Mouse (Mus musculus): ENCODE measurements around the gene Syne2.
"Not testable (repeated sequence)": the region's sequence is repeated elsewhere in the genome, so short reads cannot be mapped to it uniquely, and the experiment has no call there.

The Syne2 gene

DNA sequence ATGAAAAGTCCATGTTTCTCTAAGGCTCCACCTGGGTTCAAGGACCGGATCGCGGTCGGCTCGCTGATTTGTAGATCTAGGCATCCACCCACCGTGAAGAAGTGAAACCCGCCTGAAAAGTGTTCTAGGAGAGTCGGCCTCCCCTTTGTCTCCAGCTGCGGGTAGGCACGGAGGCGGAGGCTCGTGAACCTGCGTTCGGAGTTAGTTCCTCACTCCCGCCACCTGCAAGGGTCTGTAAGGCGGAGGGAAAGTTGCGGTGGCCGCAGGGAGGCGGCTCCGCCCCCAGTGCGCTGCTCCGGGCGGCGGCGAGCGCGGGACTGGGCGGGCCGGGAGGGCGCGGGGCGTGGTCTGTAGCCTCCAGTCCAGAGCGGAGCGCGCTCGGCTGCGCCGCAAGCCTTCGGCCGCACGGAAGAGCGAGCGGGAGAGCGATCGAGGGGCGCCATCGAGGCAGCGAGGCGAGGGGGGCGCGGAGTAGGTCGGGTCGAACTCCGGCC lies at the start of gene Syne2:
Syne2 (plus strand) TSS at position 176 of the 494 bp plus-strand sequence.
- peak; percentile 76 for DNase-seq

DNA sequence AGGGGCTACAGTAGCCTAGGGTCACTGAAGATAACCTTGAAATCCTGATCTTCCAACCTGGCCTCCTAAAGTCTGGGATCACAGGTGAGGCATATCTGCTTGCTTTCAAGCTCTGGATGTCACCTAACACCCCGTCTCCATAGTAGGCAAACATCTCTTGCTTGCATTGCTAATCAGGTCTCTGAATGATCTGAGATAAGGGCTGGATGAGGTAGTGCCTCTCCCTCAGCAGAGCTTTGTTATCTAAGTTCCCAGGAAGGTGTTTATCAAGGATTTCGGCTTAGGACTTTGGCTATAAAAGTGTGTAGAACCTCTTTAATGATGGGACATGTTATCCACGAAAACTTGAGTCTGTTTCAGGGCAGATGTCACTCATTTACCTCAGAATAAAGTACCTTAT lies 46.5 kb upstream of the Syne2 start:
- no peak for DNase-seq

DNA sequence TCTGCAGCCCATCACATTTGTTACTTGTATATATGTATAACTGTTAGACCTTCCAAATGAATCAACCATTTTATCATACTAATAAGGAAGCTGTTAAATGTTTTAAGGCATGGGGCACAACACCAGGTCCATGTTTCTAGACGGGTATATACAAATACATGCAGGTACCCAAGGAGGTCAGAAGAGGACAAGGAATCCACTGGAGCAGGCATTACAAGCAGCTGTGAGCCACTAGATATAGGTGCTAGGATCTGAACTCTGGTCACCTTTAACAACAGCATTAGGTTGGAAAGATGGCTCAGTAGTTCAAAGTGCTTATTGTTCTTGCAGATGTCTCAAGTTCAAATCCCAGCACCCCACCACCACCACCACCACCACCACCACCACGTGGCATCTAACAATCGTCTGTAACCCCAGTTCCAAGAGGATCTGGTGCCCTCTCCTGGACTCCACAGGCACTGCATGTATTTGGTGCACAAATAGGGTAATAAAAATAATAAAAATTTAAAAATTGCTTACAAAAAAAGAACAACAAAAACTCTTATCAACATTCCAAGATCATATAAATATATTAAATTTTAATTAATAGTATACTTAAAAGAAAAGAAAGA lies 45.4 kb upstream of the Syne2 start:
- DNase-seq, result peak; percentile 79

DNA sequence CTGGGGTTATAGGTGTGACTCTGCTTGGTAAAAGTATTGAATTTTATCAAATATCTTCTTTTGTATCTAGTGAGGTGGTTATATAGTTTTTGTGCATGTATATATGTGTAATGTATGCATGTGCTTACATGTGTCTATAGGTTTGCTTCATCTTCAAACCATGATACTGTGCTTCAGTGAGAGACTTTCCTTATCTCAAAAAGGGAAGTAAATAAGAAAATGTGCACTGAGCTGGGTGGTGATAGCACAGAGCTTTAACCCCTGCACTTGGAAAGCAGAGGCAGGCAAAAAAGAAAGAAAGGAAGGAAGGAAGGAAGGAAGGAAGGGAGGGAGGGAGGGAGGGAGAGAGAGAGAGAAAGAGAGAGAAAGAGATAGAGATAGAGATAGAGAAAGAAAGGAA lies 36.5 kb upstream of the Syne2 start:
- DNase-seq, result no peak

DNA sequence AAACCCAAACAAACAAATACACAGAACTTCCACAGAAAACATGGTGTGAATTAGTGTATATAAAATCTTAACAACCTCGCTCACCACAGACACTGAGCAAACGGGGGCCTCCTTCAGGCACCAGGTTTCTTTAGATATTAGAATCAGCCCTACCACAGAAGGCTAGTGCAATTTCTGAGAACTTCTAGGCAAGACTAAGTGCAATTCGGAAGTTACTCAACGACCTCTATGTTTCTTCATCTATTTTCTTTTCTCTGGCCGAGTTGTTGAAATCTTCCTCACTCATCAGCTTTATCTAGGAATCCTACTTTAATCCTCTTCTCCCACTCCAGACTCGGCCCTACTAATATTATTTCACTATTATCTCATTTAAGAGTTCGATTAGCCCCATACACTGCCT lies 35.9 kb upstream of the Syne2 start:
- DNase-seq, result no peak

DNA sequence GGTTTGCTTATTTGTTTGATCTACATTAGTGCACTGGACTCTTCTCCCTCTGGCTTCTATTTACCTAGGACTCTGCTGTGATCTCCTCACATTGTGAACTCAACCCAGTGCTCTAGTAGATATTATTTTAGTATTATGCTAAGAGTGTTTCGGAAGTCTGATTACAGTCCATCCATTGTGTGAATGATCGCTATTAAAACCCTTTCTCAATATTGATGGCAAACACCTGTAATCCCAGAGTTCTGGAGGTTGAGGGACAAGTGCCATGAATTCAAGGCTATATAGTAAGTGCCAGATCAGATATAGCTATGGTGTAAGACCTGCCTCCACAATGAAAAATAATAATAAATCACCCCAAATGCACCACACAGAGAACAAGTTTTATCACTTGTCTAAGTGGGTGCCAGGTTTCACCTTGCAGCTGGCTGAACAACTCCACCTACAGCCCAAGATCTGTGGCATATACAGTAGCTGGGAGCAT lies 33.6 kb upstream of the Syne2 start:
- DNase-seq, result no peak

DNA sequence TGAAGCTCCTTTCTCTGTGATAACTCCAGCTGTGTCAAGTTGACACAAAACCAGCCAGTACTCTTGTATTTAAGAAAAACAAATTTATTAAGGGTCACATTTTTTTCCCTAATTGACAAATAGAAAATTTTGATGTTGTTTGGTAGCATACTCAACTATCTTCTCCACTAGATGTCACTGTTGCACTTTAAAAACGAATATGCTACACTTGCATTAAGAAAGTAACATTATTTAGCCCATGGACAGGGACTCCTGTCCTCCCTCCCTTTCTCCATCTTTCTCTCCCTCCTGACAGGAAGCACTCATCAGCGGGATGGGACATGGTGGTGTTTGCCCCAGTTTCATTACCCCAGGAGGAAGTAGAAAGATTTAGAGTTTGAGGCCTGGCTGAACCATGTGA lies 31.3 kb upstream of the Syne2 start:
- DNase-seq, result not testable (repeated sequence)

DNA sequence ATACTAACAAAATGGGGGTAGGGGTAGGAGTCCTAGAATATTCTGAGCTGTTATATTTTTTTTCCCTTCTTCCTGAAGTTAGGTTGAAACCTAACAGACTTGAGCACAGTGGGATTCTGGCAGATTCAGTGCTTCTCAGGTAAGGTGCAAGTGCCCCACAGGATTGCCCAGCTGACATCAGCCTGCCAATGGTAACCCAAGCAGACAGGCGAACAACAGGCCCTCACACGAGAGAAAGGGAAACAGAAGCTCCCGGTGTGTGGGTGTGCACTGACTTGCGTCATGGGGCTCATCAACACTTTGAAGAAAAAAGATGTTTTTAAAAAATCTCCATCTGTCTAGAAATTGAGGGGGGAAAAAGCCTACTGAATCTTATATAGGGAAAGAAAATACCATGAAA lies 28.5 kb upstream of the Syne2 start:
- no peak for DNase-seq

DNA sequence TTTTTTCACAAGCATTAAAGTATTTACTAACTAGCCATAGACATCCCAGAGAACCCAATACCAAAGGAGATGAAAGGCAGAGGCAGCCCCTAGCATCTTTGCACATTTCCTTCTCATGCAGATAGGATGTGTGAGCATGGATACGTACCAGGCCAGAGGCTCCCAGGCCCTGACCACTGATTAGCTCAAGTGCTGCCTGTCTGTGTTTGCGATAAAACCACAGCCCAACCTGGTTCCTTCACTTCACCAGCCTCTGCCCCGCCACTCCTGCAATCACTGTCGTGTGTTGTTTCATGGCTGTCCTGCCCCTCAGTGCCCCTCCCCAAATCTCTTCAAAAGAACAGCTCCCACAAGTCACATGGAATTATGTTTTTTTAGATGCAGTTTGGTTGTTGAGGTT lies 23.4 kb upstream of the Syne2 start:
- no peak for DNase-seq

DNA sequence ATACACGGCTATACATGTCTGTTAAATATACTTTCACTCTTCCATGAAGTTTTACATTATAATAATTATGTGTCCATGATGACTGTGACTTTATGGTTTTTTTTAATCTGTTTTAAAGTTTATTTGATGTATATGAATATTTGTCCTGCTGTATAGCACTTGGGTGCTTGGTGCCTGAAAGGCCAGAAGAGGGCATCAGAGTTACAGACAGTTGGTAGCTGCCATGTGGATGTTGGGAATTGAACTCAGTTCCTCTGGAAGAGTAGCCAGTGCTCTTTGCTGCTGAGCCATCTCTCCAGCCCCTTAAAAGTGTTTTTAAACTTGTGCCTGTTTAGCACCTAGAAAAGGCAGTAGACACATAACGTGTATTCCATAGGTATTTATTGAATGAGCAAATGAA lies 21.4 kb upstream of the Syne2 start:
- no peak for DNase-seq

DNA sequence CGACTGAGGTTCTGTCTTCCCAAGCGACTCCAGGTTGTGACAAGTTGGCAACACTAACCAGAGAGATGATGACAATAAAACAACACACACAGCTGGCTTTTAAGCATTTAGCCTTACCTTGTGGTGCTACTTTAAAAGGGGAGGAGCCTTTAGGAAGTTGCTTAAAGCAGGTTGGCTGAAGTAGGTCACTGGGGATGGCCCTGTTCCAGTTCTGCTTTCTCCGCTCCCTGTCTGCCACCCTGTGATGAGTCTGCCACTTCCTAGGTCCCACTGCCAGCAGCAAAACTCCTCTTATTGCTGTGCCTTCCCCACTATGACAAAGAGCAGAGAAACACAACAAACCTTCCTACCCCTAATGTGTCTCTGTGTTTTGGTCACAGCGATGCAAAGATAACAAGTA lies 11.7 kb upstream of the Syne2 start:
- DNase-seq, result no peak

DNA sequence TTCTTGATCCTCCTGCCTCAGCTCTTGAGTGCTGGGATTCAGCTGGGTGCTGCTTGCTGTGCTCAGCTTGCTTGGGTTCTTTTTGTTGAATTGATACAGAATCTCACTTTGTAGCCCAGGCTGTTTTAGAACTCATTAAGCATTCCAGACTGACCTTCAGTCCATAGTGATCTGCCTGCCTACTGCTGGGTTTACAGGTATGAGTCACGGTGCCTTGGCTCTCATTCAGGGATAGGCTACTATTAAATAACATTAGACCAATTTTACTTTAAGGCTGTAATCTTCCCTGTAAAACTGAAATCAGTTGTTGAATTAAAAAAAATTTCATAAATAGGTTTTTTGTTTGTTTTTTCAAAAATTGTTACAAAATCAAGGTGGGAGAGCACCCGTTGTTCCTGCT lies 4.2 kb upstream of the Syne2 start:
- no peak for DNase-seq

DNA sequence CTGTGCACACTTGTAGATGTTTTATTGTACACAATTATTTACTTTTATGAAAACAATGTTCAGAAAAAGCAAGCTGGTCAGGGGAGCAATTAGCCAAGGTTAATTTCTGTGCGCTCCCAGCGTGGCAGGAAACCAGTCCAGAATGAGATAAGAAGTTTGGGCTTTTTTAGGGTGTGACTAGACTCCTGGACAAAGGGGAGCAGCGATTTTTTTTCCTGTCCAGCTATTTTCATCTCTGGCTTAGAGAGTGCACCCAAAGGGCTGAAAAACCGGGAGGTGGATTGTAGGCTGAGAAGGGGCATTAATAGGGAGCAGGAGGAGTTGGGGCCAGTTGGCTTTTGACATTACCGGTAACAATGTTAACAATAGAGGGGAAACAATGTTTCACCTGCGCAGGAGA lies 3.4 kb upstream of the Syne2 start:
- DNase-seq, result no peak

DNA sequence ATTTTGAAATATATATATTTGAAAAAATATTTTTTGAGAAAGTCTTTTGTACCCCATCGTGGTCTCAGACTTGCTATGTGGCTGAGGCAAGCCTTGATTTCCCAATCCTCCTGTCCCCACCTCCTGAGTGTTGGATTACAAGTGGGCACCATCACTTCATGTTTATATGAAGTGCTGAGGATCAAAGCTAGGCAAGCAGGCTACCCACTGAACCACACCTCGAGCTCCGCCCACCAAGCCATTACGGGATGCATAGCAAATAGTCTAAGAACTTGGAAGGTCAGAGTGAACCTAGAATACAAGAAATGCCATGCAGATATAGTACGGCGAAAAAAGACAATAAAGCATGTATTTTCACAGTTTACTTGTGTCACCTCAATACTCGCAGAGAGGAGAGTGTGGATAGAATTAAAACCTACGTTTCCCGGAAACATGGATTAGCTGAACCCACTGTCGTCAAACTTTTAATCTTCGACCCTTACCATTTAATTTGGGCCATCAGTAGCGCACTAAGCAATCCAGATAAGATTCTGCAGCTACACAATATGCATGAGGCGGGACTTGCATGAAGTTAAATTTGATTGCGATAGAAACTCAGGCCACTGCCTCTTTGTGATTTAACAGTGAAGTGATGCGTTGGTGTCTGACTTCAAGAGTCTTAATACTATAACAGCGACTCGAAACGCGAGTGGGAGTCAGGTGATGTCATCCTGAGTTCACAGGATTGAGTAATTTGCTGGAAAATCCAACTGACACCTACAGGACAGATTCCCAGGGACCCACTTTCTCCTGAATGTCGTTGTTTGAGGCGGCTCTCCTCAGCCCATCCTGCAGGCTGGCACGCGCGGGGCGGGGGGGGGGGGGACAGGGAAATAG lies 715 bp upstream of the Syne2 start:
- no peak for DNase-seq

DNA sequence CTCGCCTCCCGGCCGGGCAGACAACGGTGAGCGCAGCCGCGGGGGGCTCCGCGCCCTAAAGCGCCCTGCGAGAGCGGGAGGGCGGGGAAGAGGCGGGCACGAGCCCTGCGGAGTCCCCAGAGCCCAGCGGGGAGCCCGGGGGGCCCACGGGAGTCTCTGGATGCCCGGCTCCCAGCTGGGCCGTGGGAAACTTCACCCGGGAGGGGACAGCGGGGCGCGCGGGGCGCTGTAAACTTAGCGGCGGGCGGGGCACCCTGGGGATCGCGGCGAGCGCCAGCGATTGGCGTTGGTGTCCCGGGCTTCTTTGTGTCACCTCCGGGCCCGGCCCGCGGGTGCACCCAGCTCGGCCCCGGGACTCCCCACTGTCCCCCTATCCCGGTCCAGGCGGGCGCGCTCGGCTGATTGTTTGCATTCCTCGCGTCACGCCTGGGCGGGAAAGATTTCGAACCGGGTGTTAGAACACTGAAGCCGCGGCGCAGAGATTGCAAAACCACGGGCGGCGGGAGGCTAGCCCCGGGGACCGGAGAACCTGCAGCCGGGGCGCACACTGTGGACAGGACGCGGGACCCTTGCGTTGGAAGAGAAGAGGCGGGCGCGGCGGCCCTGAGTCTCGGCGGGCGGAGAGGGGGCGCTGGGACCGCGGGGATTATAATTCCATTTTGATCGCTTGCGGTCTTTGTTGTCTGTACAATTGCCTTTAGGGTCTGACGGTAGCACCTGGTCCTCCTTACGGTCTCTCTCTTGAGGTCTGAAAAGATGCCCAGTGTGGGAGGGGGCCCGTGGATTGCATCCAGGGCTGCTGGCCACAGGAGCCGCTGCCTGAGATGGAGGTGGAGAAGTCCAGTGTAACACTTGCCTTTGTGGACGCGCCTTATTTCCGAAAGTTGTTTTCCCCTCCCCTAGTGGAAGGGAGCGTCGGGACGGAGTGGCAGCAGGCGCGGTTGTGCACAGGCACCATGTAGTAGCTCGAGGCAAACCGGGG lies 810 bp downstream of the Syne2 start:
- peak; percentile 19 for DNase-seq

DNA sequence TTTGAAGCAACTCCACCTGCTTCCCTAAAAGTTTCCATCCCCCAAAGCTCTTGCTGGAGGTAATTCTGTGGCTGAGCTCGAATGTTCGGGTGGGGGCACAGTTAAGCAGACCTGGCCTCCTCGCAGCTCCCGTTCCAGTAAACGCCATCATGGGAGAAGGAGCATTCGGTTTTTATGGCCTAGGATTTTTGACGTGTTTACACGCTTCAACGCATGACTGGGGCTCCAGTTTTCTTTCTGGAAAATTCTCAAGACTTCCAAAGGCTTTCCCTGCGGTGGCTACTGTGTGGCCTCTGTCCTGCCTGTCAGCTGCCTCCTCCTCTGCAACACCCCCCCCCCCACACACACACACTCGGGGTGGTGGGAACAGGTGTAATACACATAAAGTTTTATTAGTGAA lies 1.5 kb downstream of the Syne2 start:
- DNase-seq, result no peak

DNA sequence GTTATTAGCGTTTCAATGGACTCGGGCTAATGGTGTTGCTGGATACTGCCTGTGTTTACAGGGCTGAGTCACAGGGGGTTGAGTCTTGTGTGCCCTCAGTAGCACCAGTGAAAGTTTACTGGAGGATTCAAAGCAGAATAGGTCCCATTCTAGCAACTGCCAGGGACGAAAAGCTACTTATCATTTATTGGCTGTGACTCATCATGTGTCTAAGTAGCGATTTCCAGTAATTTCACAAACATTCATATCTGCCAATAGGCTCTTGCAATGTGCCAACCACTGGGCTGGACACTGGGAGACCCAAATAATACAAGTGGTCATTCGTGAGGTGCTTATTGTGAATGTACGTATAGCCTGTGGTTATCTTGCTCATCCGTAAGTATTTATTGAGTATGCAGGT lies 2.3 kb downstream of the Syne2 start:
- no peak for DNase-seq

DNA sequence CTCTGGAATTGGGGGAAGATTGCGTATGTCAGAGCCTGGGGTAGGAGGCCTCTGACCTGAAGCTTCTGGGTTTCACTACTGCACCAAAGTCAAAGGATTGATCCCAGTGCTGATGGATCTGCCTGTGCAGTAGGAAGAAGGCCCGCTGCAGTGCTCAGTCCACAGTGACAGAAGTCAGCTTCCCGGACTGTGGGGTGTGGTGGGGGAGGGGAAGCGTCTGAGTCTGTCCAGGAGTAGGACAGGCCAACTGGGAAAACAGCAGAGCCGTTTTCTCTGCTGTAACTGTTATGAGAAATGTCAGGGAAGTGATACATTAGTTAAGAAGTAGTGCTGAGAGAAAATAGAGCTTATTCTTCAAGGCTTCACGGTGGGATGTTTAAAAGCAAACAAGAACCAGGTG lies 4.2 kb downstream of the Syne2 start:
- DNase-seq, result no peak

DNA sequence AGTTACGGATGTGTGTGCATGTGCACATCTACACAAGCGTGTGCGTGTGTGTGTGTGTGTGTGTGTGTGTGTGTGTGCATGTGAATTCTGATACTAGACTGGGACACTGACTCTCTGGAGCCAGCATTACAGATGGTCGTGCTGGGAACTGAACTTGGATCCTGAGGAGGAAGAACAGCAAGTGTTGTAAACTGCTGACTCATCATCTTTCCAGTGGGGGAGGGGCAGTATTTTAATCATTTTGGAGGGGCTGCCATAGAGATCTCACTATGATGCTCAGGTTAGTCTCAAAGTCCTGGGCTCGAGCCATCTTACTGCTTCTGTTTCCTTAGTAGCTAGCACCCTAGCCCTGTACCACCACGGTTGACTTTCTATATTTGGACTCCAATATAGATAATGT lies 5.5 kb downstream of the Syne2 start:
- DNase-seq, result no peak

DNA sequence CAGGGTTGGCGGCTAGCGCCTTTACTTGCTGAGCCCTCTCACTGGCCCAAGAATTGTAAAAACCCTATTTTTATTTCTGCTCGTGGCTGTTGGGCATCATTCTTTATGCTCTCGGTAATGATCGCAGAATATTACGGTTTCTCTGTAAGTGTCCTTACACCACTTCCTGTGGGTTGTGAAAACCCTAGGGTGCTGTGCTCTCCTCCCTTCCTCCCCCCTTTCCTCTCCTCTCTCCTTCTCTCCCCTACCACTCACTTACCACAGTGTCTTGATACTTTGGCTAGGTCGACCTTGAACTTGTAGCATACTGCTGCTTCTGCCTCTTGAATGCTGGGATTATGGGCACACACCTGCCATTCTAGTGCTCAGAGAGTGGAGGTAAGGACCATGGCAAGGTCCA lies 7.5 kb downstream of the Syne2 start:
- DNase-seq, result no peak

DNA sequence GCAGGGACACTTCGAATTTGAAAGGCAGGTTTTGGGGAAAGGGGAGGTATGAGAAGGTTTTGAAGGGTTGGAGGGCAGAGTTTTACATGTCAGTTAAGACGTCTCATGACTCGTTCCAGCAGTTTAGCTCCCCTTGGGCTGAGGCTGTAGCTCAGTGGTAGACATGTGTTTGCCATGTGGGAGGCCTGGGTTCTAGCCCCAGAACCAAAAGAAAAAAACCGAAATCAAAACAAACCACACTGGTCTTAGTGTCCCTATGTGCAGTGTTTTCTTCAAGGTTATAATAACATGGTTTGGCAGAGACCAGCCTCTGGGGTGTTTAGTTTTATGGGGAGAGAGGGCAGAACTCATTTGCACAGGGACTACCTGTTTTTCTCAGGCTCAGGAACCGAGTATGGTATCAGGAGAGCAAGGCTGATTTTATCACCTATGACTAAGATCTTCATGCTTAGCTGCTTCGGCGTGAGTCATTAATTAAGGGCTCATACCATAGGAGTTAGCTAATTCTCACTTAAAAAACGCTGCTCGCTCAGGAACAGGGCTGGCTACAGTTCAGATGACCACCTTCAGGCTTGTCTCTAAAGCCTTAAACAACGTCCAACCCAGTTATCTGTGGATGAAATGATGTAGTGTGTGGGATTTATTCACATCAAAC lies 8.9 kb downstream of the Syne2 start:
- DNase-seq, result no peak

DNA sequence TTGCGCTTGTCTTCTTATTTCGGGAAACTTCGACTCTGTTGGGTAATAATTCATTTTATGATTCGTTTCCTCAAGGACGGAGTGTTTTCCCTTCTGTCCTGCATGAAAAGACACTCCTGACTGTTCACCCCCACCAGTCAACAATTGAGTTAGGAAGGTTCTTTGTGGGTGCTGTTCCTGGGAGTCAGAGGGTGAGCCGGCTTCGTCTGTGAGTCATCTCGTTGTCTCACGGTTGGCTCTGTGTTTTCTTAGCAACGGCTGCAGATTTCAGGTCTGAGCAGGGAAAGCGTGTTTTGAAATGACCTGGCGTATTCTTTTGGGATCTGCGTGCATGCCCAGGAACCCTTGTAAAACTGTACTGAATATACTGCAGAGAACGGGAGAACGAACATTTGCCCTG lies 9.8 kb downstream of the Syne2 start:
- no peak for DNase-seq

DNA sequence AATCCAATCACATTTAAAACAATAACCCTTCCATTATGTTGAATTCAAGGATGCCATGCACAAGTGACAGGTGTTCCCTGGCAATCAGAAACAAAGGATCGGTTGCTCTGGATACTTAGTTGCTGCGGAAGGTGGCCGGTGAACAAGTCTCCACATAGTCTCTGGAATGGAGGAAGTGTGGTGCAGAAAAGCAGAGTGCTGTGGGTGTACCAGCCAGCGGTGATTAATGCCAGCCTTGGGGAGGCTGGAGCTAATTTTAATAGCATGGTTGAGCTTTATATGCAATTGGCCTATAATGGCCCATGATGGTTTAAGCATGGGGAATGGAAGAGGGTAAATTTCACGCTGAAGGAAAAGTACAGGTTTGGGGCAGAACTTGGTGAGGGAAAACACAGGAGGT lies 11.7 kb downstream of the Syne2 start:
- no peak for DNase-seq

Measured in thymus, postnatal 14 days (tissue).